Mouse (Mus musculus) embryonic fibroblast, embryonic 13.5 days (primary cell): ENCODE data around the gene Pgrmc2.

Source experiments
- CTCF ChIP-seq: IDR thresholded peaks from 2 replicates; pipeline ENCODE4 v1.5.1; 2011; ENCODE audit warnings: mild to moderate bottlenecking, control low read depth, low read length, moderate library complexity, borderline replicate concordance; ENCODE audit not compliant: insufficient read depth
- POLR2A ChIP-seq: IDR thresholded peaks from 2 replicates; pipeline ENCODE4 v1.6.1; 2011; ENCODE audit warnings: low read depth, mild to moderate bottlenecking, control low read depth, low read length, moderate library complexity

DNA sequence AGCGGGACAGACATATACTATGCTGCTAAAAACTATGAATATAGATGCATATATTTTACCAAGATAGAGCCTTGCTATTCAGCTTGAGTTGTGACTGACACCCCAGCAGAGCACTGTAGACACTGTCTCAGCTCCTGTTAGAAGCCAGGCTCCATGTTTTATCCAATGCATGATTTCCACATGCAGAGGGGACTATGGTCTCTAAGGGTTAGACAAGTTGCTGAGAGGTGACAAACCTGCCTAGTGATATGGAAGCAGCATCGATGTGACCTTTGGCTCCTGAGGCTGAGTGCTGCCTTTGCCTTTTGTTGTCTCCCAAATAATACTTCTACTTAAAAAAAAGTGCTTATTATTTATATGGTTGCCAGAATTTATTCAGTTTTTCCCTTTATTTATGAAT lies 10.4 kb upstream of the Pgrmc2 start:
- TF ChIP-seq CTCF (no peak), POLR2A (no peak)
